Mouse (Mus musculus): ENCODE results near the gene Mgat3. TPM values are rescaled to one million over a fixed set of nuclear protein-coding genes. Genes with fewer than 3 reads are reported as not detected.

Mgat3 gene
- polyA plus RNA-seq, 1 experiment: 79.8 TPM

GRCm38 (mm10) chr15:80170357-80170756 lies 3.2 kb upstream of the Mgat3 start:
- TF ChIP-seq CTCF (IDR thresholded peaks at IDR 0.05; ENCODE audit: extremely low read depth, insufficient read depth, low read length): no peak
- no peak for TF ChIP-seq POLR2A (IDR thresholded peaks at IDR 0.05; ENCODE audit: extremely low read depth, insufficient read depth, low read length)
- peaks cover 3% of the 10 kb centered on the region; the same call in 1 of the 2 replicates for H3K4me1 ChIP-seq (ENCODE audit: control insufficient read depth, insufficient read depth, low read length)
- no peak overlapping the region for H3K27ac ChIP-seq (ENCODE audit: insufficient read depth, low read length)
- H3K4me3 ChIP-seq (ENCODE audit: insufficient read depth, low read length): no peak overlapping the region

- peaks cover 3% of the 10 kb centered on the region; the same call in 1 of the 2 replicates for H3K4me1 ChIP-seq (ENCODE audit: control insufficient read depth, insufficient read depth, low read length)
- H3K27ac ChIP-seq (ENCODE audit: insufficient read depth, low read length): no peak overlapping the region
- no peak for TF ChIP-seq POLR2A (IDR thresholded peaks at IDR 0.05; ENCODE audit: extremely low read depth, insufficient read depth, low read length)
- TF ChIP-seq CTCF (IDR thresholded peaks at IDR 0.05; ENCODE audit: extremely low read depth, insufficient read depth, low read length): no peak
- no peak overlapping the region for H3K4me3 ChIP-seq (ENCODE audit: insufficient read depth, low read length)
Observed at GRCm38 (mm10) chr15:80171286-80171685, 2.2 kb upstream of the Mgat3 start.

DNA sequence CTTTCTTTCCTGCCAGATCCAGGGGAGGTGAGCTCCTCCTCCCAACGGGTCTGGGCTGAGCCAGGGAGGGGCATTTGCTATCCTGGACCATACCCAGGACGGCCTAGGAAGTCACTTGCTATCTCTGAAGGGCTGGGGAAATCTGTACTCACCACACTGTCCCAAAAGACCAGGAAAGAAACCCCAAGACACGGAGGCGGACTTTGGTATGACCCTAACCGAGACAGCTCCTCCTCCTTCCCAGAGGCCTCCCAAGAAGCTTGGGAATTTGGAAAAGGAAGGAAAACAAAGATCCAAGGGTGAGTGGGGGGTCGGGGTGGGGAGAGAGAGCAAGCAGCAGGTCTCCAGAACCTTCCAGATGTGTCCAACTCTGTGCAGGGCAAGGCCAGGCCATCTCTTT lies 1.7 kb upstream of the Mgat3 start:
- Histone ChIP-seq H3K4me1 (ENCODE audit: control insufficient read depth, insufficient read depth, low read length) (peaks cover 3% of the 10 kb centered on the region; the same call in 1 of the 2 replicates), H3K27ac (ENCODE audit: insufficient read depth, low read length) (no peak overlapping the region), H3K4me3 (ENCODE audit: insufficient read depth, low read length) (no peak overlapping the region)
- no peak for TF ChIP-seq CTCF (IDR thresholded peaks at IDR 0.05; ENCODE audit: extremely low read depth, insufficient read depth, low read length)
- no peak for TF ChIP-seq POLR2A (IDR thresholded peaks at IDR 0.05; ENCODE audit: extremely low read depth, insufficient read depth, low read length)

- Histone ChIP-seq H3K4me1 (ENCODE audit: control insufficient read depth, insufficient read depth, low read length) (peaks cover 3% of the 10 kb centered on the region; the same call in 1 of the 2 replicates), H3K4me3 (ENCODE audit: insufficient read depth, low read length) (peak overlapping the region; percentile 43), H3K27ac (ENCODE audit: insufficient read depth, low read length) (peak overlapping the region; percentile 74)
- TF ChIP-seq POLR2A (IDR thresholded peaks at IDR 0.05; ENCODE audit: extremely low read depth, insufficient read depth, low read length) (0 out of 2 replicates have a peak, but pooled peaks have one; percentile 11), CTCF (IDR thresholded peaks at IDR 0.05; ENCODE audit: extremely low read depth, insufficient read depth, low read length) (no peak)
Observed at GRCm38 (mm10) chr15:80173781-80174597, 468 bp downstream of the Mgat3 start.

DNA sequence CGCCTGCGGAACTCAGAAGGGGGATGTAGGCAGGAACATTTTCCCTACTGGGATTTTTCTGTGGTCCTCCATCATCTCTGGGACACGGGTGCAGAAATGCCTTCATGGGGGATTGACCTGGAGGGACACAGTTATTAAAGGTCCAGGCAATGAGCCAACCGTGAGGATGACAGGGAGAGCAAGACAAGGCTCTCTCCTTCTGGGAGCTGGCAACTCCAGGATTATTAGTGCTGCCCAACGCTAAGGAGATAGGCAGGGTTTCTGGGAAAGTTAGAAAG lies 1.0 kb downstream of the Mgat3 start:
- peak overlapping the region; percentile 74; the same call in 1 of the 2 replicates for H3K27ac ChIP-seq (ENCODE audit: insufficient read depth, low read length)
- peaks cover 3% of the 10 kb centered on the region; the same call in 1 of the 2 replicates for H3K4me1 ChIP-seq (ENCODE audit: control insufficient read depth, insufficient read depth, low read length)
- TF ChIP-seq CTCF (IDR thresholded peaks at IDR 0.05; ENCODE audit: extremely low read depth, insufficient read depth, low read length): no peak
- no peak for TF ChIP-seq POLR2A (IDR thresholded peaks at IDR 0.05; ENCODE audit: extremely low read depth, insufficient read depth, low read length)
- H3K4me3 ChIP-seq (ENCODE audit: insufficient read depth, low read length): peak overlapping the region; percentile 43

GRCm38 (mm10) chr15:80175316-80175715 lies 1.8 kb downstream of the Mgat3 start:
- Histone ChIP-seq H3K4me3 (ENCODE audit: insufficient read depth, low read length) (peak overlapping the region; percentile 43), H3K27ac (ENCODE audit: insufficient read depth, low read length) (no peak overlapping the region), H3K4me1 (ENCODE audit: control insufficient read depth, insufficient read depth, low read length) (peaks cover 3% of the 10 kb centered on the region; the same call in 1 of the 2 replicates)
- no peak for TF ChIP-seq POLR2A (IDR thresholded peaks at IDR 0.05; ENCODE audit: extremely low read depth, insufficient read depth, low read length)
- TF ChIP-seq CTCF (IDR thresholded peaks at IDR 0.05; ENCODE audit: extremely low read depth, insufficient read depth, low read length): no peak

DNA sequence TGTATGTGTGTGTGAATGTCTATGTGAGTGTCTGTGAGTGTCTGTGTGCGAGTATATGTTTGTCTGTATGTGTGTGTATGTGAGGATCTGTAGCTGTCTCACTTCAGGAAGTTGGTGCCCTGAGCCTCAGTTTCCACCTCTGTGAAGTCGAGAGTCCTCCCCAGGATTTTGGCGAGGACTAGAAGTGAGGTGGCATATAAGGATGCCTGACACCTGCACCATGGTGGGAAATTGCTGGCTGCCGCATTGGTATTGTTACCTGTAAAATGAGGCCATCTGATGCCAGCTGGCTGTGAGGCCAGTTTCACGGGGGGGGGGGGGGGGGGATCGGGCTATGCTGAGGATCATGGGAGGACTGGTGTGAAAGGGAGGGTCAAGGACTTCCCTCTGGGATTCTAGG lies 2.2 kb downstream of the Mgat3 start:
- Histone ChIP-seq H3K4me3 (ENCODE audit: insufficient read depth, low read length) (no peak overlapping the region; the same call in 1 of the 2 replicates), H3K4me1 (ENCODE audit: control insufficient read depth, insufficient read depth, low read length) (peaks cover 3% of the 10 kb centered on the region; the same call in 1 of the 2 replicates), H3K27ac (ENCODE audit: insufficient read depth, low read length) (no peak overlapping the region)
- TF ChIP-seq CTCF (IDR thresholded peaks at IDR 0.05; ENCODE audit: extremely low read depth, insufficient read depth, low read length): no peak
- TF ChIP-seq POLR2A (IDR thresholded peaks at IDR 0.05; ENCODE audit: extremely low read depth, insufficient read depth, low read length): no peak

DNA sequence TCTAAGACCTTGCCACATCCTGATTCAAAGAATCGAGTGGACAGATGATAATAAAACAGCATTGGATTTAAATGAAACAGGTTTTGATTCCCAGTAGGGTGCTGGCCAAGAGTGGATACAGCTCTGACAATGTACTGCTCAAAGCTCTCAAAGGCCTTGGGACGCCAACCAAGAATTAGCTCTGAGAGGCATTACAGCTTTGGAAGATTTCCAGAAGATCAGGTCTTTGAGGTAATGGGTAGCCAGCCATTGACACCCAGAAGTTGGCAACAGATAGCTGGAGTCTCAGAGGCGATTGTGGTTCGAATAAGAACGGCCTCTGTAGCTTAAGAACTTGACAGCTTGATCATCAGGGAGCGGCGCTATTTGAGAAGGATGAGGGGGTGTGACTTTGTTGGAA lies 8.0 kb downstream of the Mgat3 start:
- Histone ChIP-seq H3K4me3 (ENCODE audit: insufficient read depth, low read length) (no peak overlapping the region), H3K4me1 (ENCODE audit: control insufficient read depth, insufficient read depth, low read length) (no peaks in the 10 kb centered on the region), H3K27ac (ENCODE audit: insufficient read depth, low read length) (no peak overlapping the region)
- no peak for TF ChIP-seq POLR2A (IDR thresholded peaks at IDR 0.05; ENCODE audit: extremely low read depth, insufficient read depth, low read length)
- no peak for TF ChIP-seq CTCF (IDR thresholded peaks at IDR 0.05; ENCODE audit: extremely low read depth, insufficient read depth, low read length)

GRCm38 (mm10) chr15:80182072-80182700 lies 8.7 kb downstream of the Mgat3 start:
- Histone ChIP-seq H3K4me3 (ENCODE audit: insufficient read depth, low read length) (no peak overlapping the region), H3K27ac (ENCODE audit: insufficient read depth, low read length) (no peak overlapping the region), H3K4me1 (ENCODE audit: control insufficient read depth, insufficient read depth, low read length) (no peaks in the 10 kb centered on the region)
- TF ChIP-seq CTCF (IDR thresholded peaks at IDR 0.05; ENCODE audit: extremely low read depth, insufficient read depth, low read length) (no peak), POLR2A (IDR thresholded peaks at IDR 0.05; ENCODE audit: extremely low read depth, insufficient read depth, low read length) (no peak)

All from cortical plate, adult 2 months (tissue).